Mouse (Mus musculus) lung, adult 10 weeks (tissue): ENCODE measurements around the gene Gm16368. TPM values are rescaled to one million over a fixed set of nuclear protein-coding genes. Genes with fewer than 3 reads are reported as not detected.

Experiments
- polyA plus RNA-seq: library from polyadenylated mRNA; stranded (reverse); fragments of 350-450 nt; fragmentation: Illumina TruSeq; extraction: RNeasy Lipid Tissue Mini Kit (QIAGEN cat#74804); gene quantifications from one replicate; pipeline ENCODE4 v1.2.3, GENCODE M21; 2014; ENCODE audit warnings: low read depth, low replicate concordance; ENCODE audit not compliant: insufficient read depth

The Gm16368 gene
- polyA plus RNA-seq: not detected

DNA sequence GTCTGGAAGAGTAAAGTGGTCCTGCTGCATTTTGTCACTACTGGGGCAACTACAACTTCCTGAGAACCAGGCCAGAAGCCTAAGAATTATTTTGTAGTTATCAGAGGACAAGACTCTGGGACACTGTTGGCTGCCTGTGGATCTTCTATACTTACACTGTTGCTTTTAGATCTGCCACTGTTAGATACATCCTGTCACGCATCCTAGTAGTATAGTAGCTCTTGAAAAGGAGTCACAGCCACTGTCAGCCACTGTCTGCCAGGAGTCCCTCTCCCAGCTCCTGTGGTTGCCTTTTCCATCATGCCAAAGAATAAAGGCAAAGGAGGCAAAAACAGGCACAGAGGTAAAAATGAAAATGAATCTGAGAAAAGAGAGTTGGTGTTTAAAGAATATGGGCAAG lies at the start of gene Gm16368:
Gene Gm16368, plus strand, starts transcription at position 301 of the 400 bp plus-strand sequence.

Other genes starting within 250 kb of the Gm16368 start
- not detected for gene Gm2001, start 241.4 kb upstream of the Gm16368 start, polyA plus RNA-seq
- gene Gm2016, start 209.6 kb upstream of the Gm16368 start, polyA plus RNA-seq: not detected
- gene Gm2022, start 188.3 kb upstream of the Gm16368 start, polyA plus RNA-seq: not detected
- gene Gm2035, start 163.8 kb upstream of the Gm16368 start, polyA plus RNA-seq: not detected
- not detected for gene Gm2042, start 129.6 kb upstream of the Gm16368 start, polyA plus RNA-seq
- gene Gm2075, start 71.8 kb upstream of the Gm16368 start, polyA plus RNA-seq: not detected
- gene Gm6803, start 64.9 kb upstream of the Gm16368 start, polyA plus RNA-seq: not detected
- not detected for gene Gm2056, start 56.7 kb upstream of the Gm16368 start, polyA plus RNA-seq
- not detected for gene Gm10436, start 98.4 kb downstream of the Gm16368 start, polyA plus RNA-seq
- not detected for gene Gm8332, start 166.4 kb downstream of the Gm16368 start, polyA plus RNA-seq
- not detected for gene Gm5662, start 190.8 kb downstream of the Gm16368 start, polyA plus RNA-seq
- gene Gm5039, start 240.3 kb downstream of the Gm16368 start, polyA plus RNA-seq: not detected